Mouse (Mus musculus): ENCODE data around the gene Gzmk.

Gene Gzmk

GRCm38 (mm10) chr13:113205346-113205745, 20.4 kb downstream of the Gzmk start:
- no peak for DNase-seq (ENCODE audit: extremely low read depth, insufficient read length, low spot score)

- no peak for DNase-seq (ENCODE audit: extremely low read depth, insufficient read length, low spot score)
Measured at GRCm38 (mm10) chr13:113203146-113203545, 22.6 kb downstream of the Gzmk start.

GRCm38 (mm10) chr13:113202184-113202583, 23.5 kb downstream of the Gzmk start:
- peak; percentile 44 for DNase-seq (ENCODE audit: extremely low read depth, insufficient read length, low spot score)

GRCm38 (mm10) chr13:113201631-113202030, 24.1 kb downstream of the Gzmk start:
- DNase-seq (ENCODE audit: extremely low read depth, insufficient read length, low spot score), result no peak

GRCm38 (mm10) chr13:113200726-113201125, 25.0 kb downstream of the Gzmk start:
- no peak for DNase-seq (ENCODE audit: extremely low read depth, insufficient read length, low spot score)

- no peak for DNase-seq (ENCODE audit: extremely low read depth, insufficient read length, low spot score)
Measured at GRCm38 (mm10) chr13:113199331-113199730, 26.4 kb downstream of the Gzmk start.

GRCm38 (mm10) chr13:113197872-113198502, 27.7 kb downstream of the Gzmk start:
- no peak for DNase-seq (ENCODE audit: extremely low read depth, insufficient read length, low spot score)

- DNase-seq (ENCODE audit: extremely low read depth, insufficient read length, low spot score), result no peak
Measured at GRCm38 (mm10) chr13:113196808-113197674, 28.7 kb downstream of the Gzmk start.

GRCm38 (mm10) chr13:113183720-113184119, 42.0 kb downstream of the Gzmk start:
- DNase-seq (ENCODE audit: extremely low read depth, insufficient read length, low spot score), result no peak

GRCm38 (mm10) chr13:113183310-113183709, 42.4 kb downstream of the Gzmk start:
- DNase-seq (ENCODE audit: extremely low read depth, insufficient read length, low spot score), result no peak

GRCm38 (mm10) chr13:113174162-113174561, 51.5 kb downstream of the Gzmk start:
- DNase-seq (ENCODE audit: extremely low read depth, insufficient read length, low spot score), result no peak

GRCm38 (mm10) chr13:113170256-113170655, 55.5 kb downstream of the Gzmk start:
- DNase-seq (ENCODE audit: extremely low read depth, insufficient read length, low spot score), result peak; percentile 50

- no peak for DNase-seq (ENCODE audit: extremely low read depth, insufficient read length, low spot score)
Measured at GRCm38 (mm10) chr13:113168018-113168534, 57.6 kb downstream of the Gzmk start.

- no peak for DNase-seq (ENCODE audit: extremely low read depth, insufficient read length, low spot score)
Measured at GRCm38 (mm10) chr13:113164252-113165005, 61.3 kb downstream of the Gzmk start.

- no peak for DNase-seq (ENCODE audit: extremely low read depth, insufficient read length, low spot score)
Measured at GRCm38 (mm10) chr13:113151556-113151955, 74.2 kb downstream of the Gzmk start.

- no peak for DNase-seq (ENCODE audit: extremely low read depth, insufficient read length, low spot score)
Measured at GRCm38 (mm10) chr13:113139597-113139996, 86.1 kb downstream of the Gzmk start.

GRCm38 (mm10) chr13:113129974-113130373, 95.7 kb downstream of the Gzmk start:
- DNase-seq (ENCODE audit: extremely low read depth, insufficient read length, low spot score), result no peak
